Mouse (Mus musculus) cerebellum, postnatal 14 days (tissue): ENCODE results near the gene Cavin3.
A peak's percentile ranks its signal among the peaks of the same experiment; 100 is the strongest.

Source experiments
- DNase-seq, 2 experiments: peaks; one replicate each; pipeline ENCODE4 v3.0.0; 2021; ENCODE audit warnings: mixed read lengths in 2 of 2

Cavin3 gene

DNA sequence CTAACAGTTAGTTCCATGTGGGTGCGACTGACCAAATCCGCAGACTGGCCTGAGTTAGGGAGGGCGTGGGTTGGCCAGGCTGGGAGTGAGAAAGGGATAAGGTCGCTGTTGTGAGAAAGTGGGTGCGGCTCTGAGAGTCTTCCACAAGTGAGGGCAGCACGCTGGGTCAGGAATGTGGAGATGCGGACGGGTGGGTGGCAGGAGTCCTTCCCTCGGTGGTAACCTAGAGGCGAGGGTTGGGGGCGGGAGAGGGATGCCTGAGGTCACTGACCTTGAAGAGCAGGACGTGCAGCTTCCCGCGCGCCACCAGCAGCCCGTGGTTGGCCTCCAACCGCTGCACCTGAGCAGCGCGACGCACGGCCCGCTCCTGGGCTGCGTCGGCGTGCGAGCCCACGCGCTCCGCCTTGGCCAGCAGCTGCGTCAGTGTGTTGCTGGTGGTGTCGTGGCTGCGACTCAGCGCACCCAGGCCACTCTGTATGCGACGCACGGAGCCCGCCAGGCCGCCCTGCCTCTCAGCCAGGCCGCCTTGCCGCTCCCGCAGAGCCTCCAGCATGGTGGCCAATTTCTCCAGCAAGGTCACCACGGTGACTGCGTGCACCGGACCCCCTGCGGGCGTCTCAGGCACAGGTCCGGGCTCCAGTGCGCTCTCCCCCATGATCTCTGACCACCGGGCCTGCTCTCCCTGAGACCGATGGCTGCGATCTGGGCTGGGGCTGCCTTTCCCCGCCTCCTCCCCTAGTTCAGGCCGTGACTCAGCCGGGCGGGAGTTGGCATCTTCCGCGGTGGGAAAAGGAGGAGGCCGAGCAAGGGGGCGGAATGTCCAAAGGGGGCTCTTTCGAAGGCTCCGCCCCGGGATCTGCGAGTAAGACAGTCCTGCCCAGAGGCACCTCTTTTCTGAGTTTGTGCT lies at the start of gene Cavin3:
Gene Cavin3, minus strand, starts transcription at position 796 of the 907 bp plus-strand sequence.
- DNase-seq, result peak; percentile 74 to 75

DNA sequence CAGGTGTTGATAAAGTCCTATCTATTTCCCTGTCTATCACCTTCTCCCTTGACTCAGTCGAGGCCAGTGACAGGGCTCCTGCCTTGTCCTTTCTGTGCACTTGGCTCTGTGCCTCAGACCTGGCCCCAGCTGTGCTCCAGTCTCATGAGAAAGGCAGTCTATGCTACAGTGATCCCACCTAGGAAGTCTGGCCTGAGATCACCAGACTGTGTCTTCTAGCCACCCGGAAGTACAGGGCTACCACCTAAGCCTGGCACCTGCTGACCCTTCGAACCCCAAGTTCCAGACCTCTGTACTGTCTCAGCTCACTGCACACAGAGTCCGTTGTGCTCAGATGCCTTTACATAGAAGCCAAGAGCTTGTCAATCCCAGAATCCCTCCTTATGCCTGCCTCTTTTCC lies 46.0 kb upstream of the Cavin3 start:
- no peak for DNase-seq

DNA sequence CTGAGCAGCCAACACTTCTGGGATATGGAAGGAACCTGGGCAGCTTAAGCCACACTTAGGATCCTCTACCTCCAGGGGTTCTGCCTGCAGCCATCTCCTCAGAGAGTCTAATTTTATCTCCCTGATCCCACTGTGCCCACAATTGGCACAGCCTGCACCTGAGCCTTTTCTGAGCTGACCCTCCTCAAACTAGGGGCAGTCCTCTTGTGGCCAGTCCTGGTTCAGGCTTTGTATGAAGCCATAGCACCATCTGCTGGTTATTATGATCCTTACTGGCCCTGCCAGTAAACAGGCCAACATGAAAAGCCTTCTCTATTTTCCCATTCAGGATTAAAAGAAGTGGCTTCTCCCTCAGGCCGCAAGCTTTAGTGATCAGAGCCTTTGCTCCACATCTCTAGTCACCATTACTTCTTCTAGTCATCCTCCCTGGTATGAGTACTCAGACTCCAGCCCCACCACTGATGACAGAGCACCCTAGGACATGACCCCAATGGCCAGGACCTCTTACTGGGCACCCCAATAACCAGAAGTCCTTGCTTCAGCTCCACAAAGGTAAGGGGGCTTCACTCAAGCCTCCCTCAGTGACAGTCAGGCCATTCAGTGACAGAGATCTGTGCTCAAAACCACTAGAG lies 45.3 kb upstream of the Cavin3 start:
- peak; percentile 59 to 62 for DNase-seq

DNA sequence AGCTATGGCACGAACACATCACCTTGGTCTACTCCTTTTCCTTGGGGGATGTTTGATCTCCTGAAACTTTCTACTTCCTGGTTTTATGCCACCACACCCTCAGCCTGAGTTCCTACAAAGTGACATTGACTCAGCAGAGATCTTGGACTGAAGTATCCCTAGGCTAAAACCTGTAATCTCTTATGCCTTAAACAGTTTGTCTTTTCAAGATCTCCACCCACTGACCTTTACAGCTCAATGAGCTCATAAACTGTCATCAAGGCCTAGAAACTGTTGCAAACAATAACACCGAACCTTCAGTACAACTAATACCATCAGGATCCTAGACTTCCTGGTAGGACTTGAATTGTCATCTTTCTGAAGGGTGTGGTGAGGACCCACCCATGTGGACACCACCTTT lies 42.1 kb upstream of the Cavin3 start:
- no peak for DNase-seq

DNA sequence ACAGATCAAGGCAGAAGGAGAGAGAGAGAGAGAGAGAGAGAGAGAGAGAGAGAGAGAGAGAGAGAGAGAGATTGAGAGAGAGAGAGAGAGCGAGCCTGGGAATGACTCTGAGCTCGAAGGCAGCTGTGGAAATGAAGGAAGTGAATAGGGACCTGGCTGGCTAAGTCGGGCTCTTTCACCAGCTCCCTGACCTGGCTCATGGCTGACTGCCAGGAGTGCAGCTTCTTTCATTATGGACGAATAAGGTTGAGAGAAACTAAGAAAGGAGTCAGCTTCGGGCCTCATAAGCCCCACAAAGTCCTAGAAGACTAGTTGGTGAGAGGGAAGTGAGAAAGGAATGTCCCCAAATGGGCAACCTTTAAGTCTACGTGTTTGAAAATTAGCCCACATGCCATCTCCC lies 38.1 kb upstream of the Cavin3 start:
- peak in 1 of 2 experiments; percentile 33 for DNase-seq

DNA sequence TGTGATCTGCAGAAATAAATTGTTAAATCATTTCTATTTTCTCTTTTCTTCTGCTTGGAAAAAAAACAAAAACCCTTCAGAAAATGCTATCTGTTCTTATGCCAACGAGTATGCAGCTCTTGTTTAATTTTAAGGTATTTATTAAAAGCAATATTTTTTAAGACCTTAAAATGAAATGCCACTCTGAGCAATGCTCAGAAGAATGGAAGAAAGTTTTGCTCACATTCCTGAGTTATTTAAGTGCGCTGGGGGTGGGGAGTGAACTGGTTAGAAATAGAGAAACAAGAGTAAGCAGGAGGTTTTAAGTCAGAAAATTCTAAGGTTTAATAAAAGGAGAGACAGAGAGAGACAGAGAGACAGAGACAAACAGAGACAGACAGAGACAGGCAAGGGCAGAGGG lies 37.7 kb upstream of the Cavin3 start:
- no peak for DNase-seq

DNA sequence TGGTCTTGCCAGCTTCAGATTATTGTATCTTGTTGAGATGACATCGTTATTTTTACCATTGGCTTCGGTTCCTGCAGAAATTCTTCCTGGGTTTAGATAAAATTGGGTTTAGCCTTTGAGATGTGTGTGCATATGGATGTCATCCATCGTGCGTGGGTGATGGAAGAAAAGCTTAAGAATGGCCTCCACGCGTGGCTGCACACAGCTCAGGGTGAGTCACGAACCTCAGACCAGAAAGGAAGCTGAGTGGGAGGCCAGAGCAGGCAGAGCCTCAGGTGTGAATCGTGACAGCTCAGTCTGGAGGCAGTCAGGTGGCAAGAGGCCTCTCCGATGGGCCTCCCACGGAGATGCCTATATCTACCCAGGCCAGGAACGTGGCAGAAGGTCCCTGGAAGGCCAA lies 37.2 kb upstream of the Cavin3 start:
- no peak for DNase-seq

DNA sequence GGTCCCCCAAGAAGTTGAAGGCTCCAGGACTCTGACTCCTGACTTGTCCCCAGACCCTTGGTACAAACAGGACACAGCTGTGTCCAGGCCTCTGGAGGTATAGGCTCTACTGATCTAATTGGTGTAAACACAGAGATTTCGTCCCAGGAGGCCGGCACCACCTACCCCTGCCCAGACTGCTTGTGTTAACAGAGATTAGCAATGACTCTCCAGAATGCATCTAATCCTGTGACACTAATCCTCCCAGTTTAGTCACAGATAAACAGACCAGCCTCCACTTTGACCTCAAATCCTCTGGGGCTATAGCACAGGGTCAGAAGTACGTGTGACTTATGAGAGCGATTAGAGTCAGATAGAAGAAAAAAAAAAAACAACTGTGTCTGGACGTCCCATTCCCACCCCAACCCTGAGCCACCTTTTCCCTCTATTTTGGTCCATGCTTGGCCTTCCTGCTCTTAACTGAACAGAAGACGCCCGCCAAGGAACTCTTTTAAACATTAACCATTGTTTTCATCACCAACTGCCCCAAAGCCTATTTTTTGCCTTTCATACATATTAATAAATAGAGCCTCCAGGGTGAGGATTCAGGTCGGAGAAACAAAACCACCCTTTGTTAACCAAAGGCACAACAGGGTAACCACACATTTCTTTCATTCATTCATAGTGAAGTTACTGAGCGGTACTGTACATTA lies 34.7 kb upstream of the Cavin3 start:
- no peak for DNase-seq

DNA sequence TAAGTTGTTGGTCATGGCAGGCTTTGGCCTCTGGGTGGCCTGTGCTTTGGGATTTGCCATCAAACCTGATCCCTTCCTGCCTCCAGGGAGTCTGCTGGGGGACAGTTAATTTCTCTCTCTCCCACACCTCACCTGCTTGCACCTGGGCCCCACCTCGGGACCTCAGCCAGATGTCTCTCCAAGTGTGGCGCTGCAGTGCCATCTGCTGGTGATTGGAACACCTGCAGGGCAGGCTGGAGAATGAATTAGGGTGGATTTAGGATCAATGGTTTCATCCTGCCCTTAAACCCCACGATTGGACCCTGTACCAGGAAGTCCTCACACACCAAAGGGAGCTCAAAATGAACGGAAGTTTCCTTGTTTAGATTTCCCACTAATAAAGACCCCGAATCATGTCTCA lies 33.1 kb upstream of the Cavin3 start:
- DNase-seq, result peak; percentile 76 to 86

DNA sequence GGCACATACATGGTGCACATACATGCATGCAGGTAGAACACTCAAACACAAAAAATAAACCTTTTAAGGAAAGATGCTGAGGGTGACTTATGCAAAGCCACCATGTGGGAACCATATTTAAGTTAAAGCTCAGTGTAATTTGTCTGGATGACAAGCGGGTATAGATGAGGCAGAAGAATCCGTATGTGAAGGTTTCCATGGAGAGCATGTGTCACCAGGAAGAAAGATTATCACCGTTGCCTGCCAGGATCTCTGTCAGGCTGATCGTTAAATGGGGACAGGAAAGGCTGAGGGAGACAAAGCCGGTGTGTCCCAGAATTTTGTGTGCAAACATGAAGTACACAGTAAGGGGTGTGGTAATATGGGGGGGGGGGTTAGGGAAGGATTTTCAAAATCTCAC lies 32.5 kb upstream of the Cavin3 start:
- DNase-seq, result no peak

DNA sequence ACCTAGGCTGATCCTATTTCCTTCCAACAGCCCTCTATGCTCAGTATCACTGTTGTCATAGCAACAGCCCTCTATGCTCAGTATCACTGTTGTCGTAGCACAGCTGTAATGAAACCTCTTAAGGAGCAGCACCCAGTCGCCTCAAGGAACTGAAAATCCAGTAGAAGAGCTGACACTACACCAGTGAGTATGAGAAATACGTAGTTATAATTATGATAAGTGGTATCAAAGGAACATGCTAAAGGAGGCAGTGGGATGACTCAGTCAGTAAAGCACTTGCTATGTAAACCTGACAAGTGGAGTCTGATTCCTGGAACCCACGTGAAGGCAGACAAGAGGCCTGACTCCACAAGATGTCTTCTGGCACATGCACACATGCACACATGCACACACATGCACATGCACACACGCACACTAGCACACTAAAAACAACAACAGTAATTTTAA lies 31.8 kb upstream of the Cavin3 start:
- no peak for DNase-seq

DNA sequence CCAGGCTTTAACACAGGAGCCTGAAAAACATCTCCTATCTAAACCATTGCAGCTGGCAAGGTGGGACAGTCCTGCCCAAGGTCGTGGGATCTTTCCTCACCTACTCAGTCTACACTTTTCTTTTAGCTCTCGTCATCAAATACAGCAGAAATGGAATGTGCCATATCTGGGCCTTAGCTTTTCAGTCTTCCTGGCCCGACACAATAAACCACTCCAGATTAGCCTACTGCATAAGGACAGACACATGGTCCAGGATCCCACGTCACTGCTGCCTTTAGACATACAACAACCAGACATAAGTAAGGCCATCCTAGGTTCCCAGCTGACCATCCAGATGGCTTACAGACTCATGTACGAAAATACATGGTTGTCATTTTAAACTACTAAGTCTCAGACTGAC lies 28.0 kb upstream of the Cavin3 start:
- DNase-seq, result no peak

DNA sequence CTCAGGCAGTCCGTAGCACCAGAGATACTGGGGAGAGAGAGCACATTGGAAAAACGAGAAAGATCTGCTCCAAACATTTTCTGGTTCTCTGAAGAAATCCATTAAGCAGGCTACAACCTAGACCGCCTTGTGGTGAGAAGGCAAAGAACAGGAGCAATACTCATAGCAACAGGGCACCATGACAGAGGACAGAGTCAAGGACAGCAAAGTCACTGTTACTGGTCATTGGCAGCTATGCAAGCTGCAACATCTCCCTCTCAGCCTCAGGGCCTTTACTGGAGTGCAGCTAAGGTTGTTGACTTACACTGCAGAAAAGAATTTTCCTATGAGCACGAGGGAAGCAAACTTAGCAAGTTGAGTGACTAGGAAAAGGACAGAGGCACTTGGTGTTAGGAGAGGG lies 25.2 kb upstream of the Cavin3 start:
- no peak for DNase-seq

DNA sequence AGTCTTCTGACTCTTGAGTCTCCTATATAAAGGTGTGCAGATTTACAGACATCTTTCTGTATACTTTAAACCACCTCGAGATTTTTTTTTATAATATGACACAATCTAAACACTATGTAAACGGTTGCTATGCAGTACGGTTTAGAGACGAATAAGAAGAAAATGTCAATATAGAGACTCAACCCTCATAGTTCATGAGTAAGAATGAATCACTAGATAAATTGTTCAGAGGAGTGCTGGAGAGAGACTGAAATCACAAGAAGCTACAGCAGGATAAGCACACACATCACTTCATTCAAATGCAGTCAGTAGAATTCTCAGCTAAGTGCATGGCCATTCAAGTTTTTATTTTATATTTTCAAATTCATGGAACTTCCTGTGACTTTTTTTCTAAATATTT lies 19.9 kb upstream of the Cavin3 start:
- no peak for DNase-seq

DNA sequence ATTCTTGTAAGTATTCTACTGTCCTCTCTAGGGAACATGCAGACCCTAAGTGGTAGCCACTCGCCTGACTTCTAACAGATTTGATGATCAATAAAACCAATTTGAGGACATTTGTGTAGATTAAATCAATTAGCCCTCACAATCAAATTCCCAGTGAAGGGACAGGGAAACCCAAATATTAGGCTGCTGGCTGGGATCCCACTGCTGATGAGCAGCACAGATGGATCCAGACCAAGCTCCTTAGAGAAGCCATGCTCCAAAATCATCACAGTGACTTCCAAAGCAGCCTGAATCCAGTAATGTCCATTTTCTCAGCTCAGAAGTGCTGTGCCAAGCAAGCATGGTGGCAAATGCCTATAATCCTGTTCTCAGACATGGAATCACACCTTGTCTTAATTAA lies 17.6 kb upstream of the Cavin3 start:
- peak; percentile 56 to 60 for DNase-seq

DNA sequence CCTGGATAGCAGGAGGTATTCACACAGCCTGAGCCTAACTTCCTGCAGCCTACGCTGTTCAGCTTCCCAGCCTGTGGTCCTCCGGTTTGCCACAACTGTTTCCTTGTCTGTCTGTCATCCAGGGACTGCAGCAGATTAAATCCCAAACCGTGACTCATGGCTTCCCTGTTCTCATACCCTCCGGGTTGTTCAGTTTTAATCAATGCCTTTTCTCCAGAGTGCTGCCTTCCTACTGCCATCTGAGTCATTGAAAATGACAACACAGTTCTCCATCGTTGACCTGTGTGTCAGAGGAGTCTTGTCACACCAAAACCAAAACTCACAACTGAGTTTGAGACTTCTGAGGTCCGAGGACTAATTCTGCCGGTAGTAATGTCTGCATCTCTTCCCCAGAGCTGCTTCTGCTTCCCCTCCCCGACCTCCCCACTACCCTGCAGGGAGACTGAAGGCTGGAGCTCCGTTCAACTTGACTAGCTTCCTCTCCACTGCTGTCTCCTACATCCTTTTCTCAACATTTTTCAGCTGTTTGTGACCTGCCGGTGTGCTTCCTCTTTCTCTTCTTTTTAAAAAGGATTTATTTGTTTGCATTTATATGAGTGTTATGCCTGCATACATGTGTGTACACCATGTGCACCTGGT lies 16.9 kb upstream of the Cavin3 start:
- DNase-seq, result no peak

DNA sequence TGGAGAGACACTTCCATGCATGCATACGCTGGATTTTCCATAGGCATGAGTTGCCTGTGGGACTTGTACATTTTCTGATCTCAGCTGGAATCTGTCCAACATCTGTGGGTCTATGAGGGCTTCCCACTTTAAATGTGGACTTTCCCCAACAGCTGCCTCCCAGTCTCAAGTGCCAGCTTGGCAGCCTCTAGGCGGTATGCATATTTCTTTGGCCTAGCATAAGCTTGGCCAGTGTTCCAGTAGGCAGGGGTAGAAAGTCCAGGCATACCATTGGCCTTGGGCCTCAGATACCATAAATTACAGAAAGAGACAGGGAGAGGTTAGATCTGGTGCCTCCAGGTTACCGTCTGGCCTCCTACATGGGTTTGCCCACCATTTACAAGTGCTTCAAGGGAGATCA lies 15.8 kb upstream of the Cavin3 start:
- no peak for DNase-seq

DNA sequence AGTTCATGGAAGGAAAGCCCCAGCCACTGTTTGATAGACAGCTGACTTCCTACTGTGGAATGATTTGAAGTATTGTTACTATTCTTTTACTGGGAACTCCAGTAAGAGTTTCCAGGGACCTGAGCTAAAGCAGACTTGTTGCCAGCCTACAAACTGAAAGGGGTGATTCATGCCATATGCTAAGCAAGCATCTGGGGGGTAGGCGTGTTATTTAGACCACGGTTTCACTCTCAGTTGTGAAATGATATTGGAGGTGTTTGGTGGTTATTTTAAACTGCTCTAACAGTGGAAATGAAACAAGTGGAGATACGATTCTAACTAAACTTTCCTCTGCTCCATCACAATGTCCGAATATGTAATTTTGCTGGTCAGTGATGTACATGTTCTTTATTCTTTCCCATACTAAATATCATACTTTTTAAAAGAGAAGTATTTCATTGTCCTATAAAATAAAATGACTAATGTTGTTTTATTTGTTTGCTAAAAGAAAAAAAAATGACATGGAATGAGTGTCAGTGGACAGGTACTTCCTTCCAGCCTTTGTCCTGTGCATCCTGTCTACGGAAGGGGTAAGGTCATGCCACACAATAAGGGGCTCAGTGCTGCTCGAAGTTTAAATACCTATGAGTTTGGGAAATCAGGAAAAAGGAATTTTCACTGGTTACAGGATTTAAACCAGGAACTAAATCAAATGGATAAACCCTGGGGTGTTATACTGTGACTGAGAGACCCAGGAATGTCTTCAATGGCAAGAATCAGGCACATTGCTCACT lies 5.2 kb upstream of the Cavin3 start:
- DNase-seq, result no peak

DNA sequence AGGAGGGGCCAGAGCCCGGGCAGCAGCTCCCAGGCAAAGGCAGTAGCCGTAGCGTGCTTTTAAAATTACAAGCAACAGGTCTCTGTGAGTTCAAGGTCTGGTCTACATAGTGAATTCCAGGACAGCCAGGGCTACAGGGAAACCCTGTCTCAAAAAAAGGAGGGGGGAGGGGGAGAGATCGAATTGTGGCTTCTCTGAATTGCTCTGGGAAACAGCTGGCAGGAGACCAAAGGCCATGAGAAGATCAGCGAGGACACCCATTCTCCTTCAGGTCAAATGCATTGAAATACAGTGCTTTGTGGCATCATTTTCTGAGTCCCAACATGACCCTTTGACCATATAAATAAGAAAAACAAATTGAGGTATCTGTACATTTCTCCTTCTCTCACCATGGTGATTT lies 2.9 kb upstream of the Cavin3 start:
- DNase-seq, result no peak

DNA sequence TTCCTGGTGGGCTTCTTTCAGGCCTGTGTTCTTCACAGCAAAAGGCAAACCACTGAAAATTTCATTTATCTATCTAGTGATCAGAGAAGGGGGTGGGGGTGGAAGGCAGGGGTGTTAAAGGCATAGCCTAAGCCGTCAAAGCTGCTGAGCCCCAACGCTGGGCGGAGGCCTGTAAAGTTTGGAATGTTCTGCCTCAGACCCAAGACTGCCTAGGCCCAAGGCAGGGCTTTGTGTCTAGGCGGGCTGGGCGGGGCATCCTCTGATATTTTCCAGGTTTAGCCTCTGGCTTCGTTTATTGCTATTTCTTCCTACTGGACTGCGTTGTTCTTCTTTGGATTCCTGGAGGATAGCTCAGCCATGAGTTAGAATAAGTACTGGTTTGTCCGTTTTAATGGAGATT lies 326 bp upstream of the Cavin3 start:
- DNase-seq, result peak in 1 of 2 experiments; percentile 16

DNA sequence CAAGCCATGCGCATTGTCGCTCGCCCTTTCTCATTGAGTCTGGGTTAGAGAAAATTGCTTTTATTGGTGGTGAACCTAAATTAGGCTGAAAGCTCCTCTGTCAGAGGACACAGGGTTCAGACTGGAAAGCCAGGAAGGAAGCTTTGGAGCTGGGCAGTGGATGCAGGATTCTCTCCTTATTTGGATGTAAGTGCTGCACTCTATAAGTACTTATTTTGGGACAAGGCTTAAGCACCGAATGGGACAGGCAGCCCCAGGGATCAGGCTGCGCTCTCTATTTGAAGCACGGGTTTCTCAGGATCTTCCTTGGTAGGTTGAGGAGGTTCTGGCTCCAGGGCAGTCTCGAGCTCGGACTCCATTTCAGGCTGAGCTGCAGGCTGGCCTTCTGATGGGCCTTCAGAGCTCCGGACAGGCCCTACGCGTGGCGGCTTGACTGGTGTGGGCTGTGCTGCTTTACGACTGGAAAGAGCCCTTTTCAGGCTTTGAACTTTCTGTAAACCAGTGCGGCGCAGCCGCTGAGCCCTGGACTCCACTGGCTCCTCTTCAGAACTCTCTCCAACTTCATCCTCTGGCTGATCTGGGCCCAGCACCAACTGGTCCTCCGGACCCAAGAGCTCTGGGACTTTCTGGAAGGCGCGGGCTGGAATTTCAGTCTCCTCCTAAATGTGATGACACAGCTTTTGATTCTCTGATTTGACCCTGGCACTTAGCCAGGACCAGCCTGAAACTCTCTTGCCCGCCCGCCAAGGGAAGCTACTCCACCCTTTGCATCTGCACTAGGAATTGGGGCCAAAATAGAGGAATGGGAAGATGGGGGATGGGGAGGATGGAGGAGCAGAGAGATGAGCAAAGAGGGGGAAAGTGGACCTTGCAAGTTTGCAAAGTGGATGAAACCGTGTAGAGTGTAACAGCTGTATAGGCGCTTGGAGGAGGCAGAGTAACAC lies 1.3 kb downstream of the Cavin3 start:
- DNase-seq, result peak; percentile 40 to 41
